Mouse (Mus musculus) stomach, postnatal 0 days (tissue): Measurements from ENCODE around the gene Stard7.

Source experiments
- CTCF ChIP-seq: IDR thresholded peaks from 2 replicates; pipeline ENCODE4 v1.5.1; 2016; ENCODE audit warnings: antibody characterized with exemption, low read depth, mild to moderate bottlenecking, moderate library complexity
- EP300 ChIP-seq: optimal IDR thresholded peaks from 2 replicates; pipeline ENCODE3; 2016; ENCODE audit warnings: antibody characterized with exemption

DNA sequence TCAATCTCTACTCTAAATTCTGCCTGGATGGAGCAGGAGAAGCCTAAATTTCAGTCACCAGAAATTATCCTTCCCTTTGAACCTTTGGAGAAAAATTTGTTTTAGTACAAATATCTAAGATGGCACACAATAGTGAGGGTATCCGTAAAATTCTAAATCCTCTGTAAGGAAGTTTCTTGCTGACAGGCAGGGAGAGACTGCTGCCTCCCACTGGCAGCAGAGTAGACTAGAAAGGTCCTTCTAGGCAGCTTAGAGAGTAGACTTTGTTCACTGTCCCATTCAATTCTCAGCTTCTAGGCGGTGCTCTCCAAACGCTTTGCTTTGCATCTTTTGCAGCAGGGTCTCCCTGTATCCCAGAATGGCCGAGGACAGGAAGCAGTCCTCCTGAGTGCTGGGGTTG, 2.2 kb upstream of the Stard7 start:
- peak; percentile 42; the same call in 1 of the 2 replicates for TF ChIP-seq CTCF
- no peak for TF ChIP-seq EP300
